Mouse (Mus musculus) lung, embryonic 15.5 days (tissue): ENCODE data around the gene Iqsec3. TPM values are rescaled to one million over a fixed set of nuclear protein-coding genes. Genes with fewer than 3 reads are reported as not detected.
A peak's percentile ranks its signal among the peaks of the same experiment; 100 is the strongest.

Source experiments
- ATAC-seq: fragments of 200-750 bp; cut with Nextera tagmentation; 2 replicates; pipeline ENCODE4 v1.8.0; 2017; ENCODE audit warnings: moderate number of reproducible peaks, borderline replicate concordance; ENCODE audit not compliant: low FRiP score, low TSS enrichment; ENCODE audit errors: extremely low read depth
- H3K27ac ChIP-seq: fragments of 300-500 bp; sonication (generic); 2 replicates; pipeline ENCODE4 v1.5.1; 2015; ENCODE audit warnings: moderate library complexity, mild to moderate bottlenecking, inconsistent platforms
- H3K27me3 ChIP-seq: fragments of 300-500 bp; sonication (generic); 2 replicates; pipeline ENCODE4 v1.6.1; 2015; ENCODE audit warnings: inconsistent platforms
- H3K36me3 ChIP-seq: fragments of 300-500 bp; sonication (generic); 2 replicates; pipeline ENCODE4 v1.6.1; 2015; ENCODE audit warnings: inconsistent platforms
- H3K4me1 ChIP-seq: fragments of 300-500 bp; sonication (generic); 2 replicates; pipeline ENCODE4 v1.6.1; 2015; ENCODE audit warnings: inconsistent platforms
- H3K4me2 ChIP-seq: fragments of 300-500 bp; sonication (generic); 2 replicates; pipeline ENCODE4 v1.6.1; 2015; ENCODE audit warnings: inconsistent platforms, mild to moderate bottlenecking, moderate library complexity
- H3K4me3 ChIP-seq: fragments of 300-500 bp; sonication (generic); 2 replicates; pipeline ENCODE4 v1.5.1; 2015; ENCODE audit warnings: mild to moderate bottlenecking, inconsistent platforms
- H3K9ac ChIP-seq: fragments of 300-500 bp; sonication (generic); 2 replicates; pipeline ENCODE4 v1.6.1; 2015; ENCODE audit warnings: inconsistent platforms
- H3K9me3 ChIP-seq: fragments of 300-500 bp; sonication (generic); 2 replicates; pipeline ENCODE4 v1.6.1; 2016; ENCODE audit warnings: inconsistent platforms
- WGBS: fragments of 180-500 bp; shearing (Covaris S2); methylation state at CpG from one replicate; pipeline ENCODE4 v1.1.7; 2015; 5-methylcytosine and 5-hydroxymethylcytosine counted together
- polyA plus RNA-seq: library from polyadenylated mRNA; unstranded; fragments of >200 nt; fragmentation: Nextera tagmentation; extraction: Ambion mirVana; gene quantifications from 2 replicates; pipeline ENCODE4 v1.2.1, GENCODE M21; 2015

The Iqsec3 gene
- polyA plus RNA-seq, 1 experiment from 2014 or later: 0.04 TPM

DNA sequence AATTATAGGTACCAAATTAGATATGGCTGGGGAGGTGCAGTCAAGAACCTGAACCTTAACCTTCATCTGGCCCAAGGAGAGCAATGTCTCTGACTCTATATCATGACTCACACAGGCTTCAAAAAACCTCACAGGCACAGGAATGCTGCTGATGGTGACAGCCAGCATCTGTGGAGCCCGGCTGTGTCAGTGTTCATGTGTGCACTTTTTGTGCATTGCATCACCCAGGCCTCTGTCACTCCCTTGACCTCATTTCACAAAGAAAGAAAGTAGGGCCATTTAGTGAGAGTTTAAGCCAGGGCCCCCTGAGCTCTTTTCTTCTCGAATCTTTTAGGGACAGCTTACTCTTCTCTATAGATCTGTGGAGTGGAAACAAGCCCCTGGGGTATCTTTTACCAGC is 121.2 kb downstream of the Iqsec3 start:
- Histone ChIP-seq H3K4me2 (no peak overlapping the region), H3K27me3 (no peaks in the 10 kb centered on the region), H3K27ac (no peak overlapping the region), H3K4me3 (no peak overlapping the region), H3K9me3 (no peaks in the 10 kb centered on the region), H3K9ac (no peak overlapping the region), H3K4me1 (no peaks in the 10 kb centered on the region), H3K36me3 (no peaks in the 10 kb centered on the region)
- WGBS: 35% methylated on average over 2 of the region's 2 CpGs
- ATAC-seq: no peak

DNA sequence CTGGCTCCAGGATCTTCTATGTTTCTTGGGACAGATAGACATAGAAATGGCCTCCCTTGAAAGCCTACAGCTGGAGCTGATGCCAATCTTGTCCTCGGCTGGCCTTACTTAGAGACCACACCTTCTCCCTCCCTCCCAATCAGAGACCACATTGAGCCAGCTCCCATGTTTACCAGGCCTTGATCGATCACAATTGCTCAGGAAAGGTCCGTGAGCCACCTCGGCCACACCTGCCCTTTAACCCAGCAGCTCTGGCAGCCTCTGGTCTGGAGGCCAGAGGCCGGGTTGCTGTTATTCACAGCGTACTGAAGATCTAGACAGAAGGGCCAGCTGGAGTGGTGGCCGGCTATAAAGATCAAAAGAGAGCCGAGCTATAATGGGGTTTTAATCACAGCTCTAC is 127.0 kb downstream of the Iqsec3 start:
- 32% methylated on average over 8 of the region's 8 CpGs for WGBS
- Histone ChIP-seq H3K27me3 (no peaks in the 10 kb centered on the region), H3K4me1 (peaks cover 6% of the 10 kb centered on the region; the same call in 1 of the 2 replicates), H3K9ac (no peak overlapping the region), H3K9me3 (no peaks in the 10 kb centered on the region), H3K4me2 (no peak overlapping the region), H3K4me3 (no peak overlapping the region), H3K36me3 (no peaks in the 10 kb centered on the region), H3K27ac (no peak overlapping the region)
- no peak for ATAC-seq

DNA sequence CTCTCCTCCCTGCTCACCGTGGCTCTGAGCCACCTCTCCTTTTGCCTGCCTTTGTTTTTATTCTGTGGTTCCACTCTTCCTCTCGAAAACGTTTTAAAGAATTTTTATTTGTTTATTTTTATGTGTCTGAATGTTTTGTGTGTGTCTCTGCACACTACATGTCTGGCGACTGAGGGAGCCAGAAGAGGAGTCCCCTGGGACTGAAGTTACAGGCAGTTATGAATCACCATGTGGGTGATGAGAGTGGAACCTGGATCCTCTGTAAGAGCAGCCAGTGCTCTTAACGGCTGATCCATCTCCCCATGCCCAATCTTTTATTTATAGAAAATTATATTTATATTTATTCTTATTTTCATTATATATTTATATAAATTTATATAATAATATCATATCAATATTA is 129.1 kb downstream of the Iqsec3 start:
- Histone ChIP-seq H3K36me3 (no peaks in the 10 kb centered on the region), H3K9ac (no peak overlapping the region), H3K4me3 (no peak overlapping the region), H3K9me3 (no peaks in the 10 kb centered on the region), H3K4me2 (no peak overlapping the region), H3K4me1 (peaks cover 6% of the 10 kb centered on the region; the same call in 1 of the 2 replicates), H3K27me3 (no peaks in the 10 kb centered on the region), H3K27ac (no peak overlapping the region)
- 29% methylated on average over 5 of the region's 5 CpGs for WGBS
- no peak for ATAC-seq

DNA sequence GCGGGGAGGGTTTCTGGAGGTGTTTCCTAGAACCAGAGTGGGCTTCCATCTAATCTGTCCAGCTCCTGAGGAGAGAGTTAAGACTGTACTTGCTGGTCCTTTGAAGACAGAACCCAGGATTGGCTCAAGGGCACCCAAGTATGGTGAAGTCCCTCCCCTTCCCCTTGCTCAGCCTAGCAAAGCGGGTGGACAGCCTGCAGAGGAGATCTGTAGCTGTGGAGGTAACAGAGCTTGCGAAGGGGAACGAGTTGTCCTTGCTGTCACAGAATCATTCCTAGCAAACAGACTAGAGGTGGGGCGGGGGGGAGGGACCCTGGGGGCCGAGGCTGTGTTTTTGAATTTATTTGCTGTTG is 129.7 kb downstream of the Iqsec3 start:
- Histone ChIP-seq H3K4me3 (no peak overlapping the region), H3K27me3 (no peaks in the 10 kb centered on the region), H3K9ac (no peak overlapping the region), H3K36me3 (no peaks in the 10 kb centered on the region), H3K27ac (no peak overlapping the region), H3K4me1 (peaks cover 6% of the 10 kb centered on the region; the same call in 1 of the 2 replicates), H3K9me3 (no peaks in the 10 kb centered on the region), H3K4me2 (no peak overlapping the region)
- ATAC-seq: no peak
- WGBS: 48% methylated on average over 6 of the region's 6 CpGs

DNA sequence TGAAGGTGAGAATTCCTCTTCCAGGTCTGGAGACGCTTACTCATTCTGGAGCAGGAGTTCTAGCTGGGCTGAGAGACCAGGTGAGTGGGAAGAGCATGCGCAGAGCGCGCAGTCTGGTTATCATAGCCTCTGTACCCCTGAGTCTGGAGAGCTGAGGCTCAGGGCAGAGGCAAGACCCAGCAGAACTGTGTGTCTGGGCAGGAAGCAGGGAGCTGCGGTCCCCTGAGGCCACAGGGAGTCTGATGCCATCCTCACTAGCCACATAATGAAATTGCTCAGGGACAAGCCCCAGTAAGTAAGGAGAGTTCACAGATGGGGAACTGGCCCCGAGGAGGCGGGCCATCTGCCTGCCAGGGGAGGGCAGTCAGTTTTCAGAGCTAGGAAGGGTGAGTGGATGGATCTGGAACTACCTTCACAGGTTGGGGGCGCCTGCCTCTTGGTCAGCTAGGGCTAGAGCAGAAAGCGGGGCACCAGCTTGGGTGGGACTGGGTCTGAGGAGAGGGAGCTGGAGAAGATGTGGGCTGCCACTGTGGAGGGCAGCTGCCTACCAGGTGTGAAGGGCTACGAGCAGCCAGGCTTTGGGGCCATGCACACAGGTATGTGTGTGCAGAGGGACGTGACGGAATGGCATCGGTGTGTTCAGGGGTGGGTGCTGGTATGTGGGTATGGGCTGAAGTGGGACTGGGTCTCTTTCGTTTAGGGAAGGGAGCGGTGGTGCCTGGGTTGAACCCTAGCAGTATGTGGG is 130.3 kb downstream of the Iqsec3 start, which contains the start of gene Slc6a12:
Slc6a12 (plus strand) TSS at position 51 of the 745 bp plus-strand sequence.
- no peak within 1 kb of the TSS for H3K9ac ChIP-seq
- H3K4me2 ChIP-seq: no peak within 1 kb of the TSS
- H3K4me3 ChIP-seq: no peak within 1 kb of the TSS
- H3K9me3 ChIP-seq: no peaks in the 10 kb centered on the region
- 74% methylated on average over 15 of the region's 15 CpGs for WGBS
- peaks cover 6% of the 10 kb centered on the region; the same call in 1 of the 2 replicates for H3K4me1 ChIP-seq
- no peaks in the 10 kb centered on the region for H3K36me3 ChIP-seq
- no peak within 1 kb of the TSS for H3K27ac ChIP-seq
- ATAC-seq: no peak; the same call in 1 of the 2 replicates
- H3K27me3 ChIP-seq: no peaks in the 10 kb centered on the region

DNA sequence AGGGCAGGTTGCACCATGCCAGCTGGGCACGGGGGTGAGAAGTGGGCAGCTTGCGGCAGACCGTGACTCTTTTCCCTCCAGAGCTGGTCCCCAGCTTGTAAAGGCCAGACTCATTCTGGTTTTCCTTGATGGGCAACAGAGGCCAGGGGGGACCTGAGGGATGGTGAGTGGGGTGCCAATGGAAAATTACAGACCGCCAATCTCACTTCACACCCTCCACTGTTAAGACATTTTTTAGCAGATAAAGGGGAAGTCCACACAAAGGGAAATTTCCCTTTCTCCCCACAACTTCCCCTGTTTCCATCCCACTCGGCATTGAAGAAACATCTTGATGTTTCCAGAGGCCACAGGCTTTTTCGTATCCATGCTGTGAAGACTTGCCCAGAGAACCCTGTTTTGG is 131.8 kb downstream of the Iqsec3 start:
- H3K27ac ChIP-seq: no peak overlapping the region
- no peak for ATAC-seq
- no peak overlapping the region for H3K4me3 ChIP-seq
- no peak overlapping the region for H3K9ac ChIP-seq
- H3K4me1 ChIP-seq: peaks cover 6% of the 10 kb centered on the region; the same call in 1 of the 2 replicates
- H3K4me2 ChIP-seq: no peak overlapping the region
- 71% methylated on average over 6 of the region's 6 CpGs for WGBS
- H3K36me3 ChIP-seq: no peaks in the 10 kb centered on the region
- H3K9me3 ChIP-seq: no peaks in the 10 kb centered on the region
- no peaks in the 10 kb centered on the region for H3K27me3 ChIP-seq

DNA sequence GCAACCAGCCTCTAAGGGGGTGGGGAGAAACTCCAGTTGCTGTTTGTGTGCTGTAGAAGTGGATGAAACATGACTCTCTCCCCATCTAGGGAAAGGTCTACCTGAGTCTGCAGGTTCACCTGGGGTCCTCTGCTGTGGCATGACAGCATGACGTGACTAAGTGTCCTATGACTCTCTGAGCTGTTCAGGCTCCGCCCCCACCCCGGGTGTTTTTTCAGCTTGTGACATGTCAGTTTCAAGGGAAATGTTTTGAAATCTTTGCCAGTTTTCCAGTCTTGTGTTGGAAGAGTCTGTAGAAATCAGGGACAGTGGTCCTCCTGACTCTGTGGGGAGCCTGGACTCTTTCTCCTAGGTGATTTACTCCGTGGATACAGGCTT is 135.0 kb downstream of the Iqsec3 start:
- Histone ChIP-seq H3K4me1 (no peaks in the 10 kb centered on the region), H3K27me3 (no peaks in the 10 kb centered on the region), H3K27ac (no peak overlapping the region), H3K36me3 (no peaks in the 10 kb centered on the region), H3K9ac (no peak overlapping the region), H3K4me2 (no peak overlapping the region), H3K9me3 (no peaks in the 10 kb centered on the region), H3K4me3 (no peak overlapping the region)
- ATAC-seq: no peak
- 37% methylated on average over 4 of the region's 4 CpGs for WGBS

DNA sequence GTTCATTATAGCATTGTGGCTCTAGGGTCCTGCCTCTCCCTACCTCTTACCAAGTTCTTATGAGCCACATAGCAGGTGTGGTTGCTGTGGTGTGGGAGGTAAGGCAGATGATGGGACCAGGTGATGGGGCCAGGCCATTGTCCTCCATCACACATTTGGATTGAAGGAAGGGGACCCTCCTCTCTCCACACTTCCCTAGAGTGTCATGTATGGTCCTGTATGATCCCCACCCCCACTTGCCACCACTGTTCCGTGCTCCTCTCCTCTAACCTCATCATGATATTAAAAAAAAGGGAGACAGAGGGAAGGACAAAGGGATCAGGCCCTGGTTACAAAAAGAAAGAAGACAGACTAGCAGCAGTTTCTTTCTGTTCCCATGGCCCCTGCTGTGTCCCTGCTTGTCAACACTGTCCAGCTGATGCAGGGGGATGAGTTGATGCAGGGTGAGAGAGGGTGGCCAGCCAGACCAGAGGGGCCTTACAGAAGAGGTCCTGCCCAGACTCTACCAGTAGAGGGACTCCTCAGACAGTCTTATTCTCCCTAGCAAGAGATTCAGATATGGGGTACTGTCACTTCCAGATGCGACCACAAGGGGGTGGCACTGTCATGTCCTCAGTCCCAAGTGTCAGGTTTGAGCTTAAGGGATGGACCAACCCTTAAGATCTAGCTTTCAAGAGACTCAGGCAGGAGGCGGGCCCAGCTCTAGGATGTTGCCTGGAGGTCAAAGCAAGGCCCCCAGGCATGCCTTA is 135.5 kb downstream of the Iqsec3 start:
- Histone ChIP-seq H3K9ac (no peak overlapping the region), H3K4me2 (no peak overlapping the region), H3K27ac (no peak overlapping the region), H3K4me1 (no peaks in the 10 kb centered on the region), H3K4me3 (no peak overlapping the region), H3K27me3 (no peaks in the 10 kb centered on the region), H3K9me3 (no peaks in the 10 kb centered on the region), H3K36me3 (no peaks in the 10 kb centered on the region)
- WGBS: 25% methylated on average over 3 of the region's 3 CpGs
- peak; percentile 41; the same call in 1 of the 2 replicates for ATAC-seq

DNA sequence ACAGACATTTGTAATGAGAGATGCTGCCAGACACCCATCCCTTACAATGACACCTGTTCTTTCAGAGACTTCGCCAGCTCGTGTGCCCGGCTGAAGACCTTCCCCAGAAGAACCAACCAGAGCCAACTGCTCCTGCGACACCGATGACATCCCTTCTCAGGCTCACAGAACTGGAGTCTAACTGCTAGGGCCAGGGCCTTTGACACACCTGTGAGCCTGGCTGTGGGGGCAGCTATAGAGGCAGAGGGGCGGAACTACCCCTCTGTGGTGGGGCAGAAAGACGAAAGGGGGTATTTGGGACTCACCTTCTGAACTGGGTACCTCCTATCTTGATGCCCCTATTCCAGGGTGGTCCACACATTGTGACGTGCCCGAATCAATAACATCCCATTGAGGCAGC is 136.2 kb downstream of the Iqsec3 start:
- Histone ChIP-seq H3K4me3 (no peak overlapping the region), H3K4me1 (no peaks in the 10 kb centered on the region), H3K4me2 (no peak overlapping the region), H3K9me3 (no peaks in the 10 kb centered on the region), H3K27ac (no peak overlapping the region), H3K27me3 (no peaks in the 10 kb centered on the region), H3K9ac (no peak overlapping the region), H3K36me3 (no peaks in the 10 kb centered on the region)
- 87% methylated on average over 9 of the region's 9 CpGs for WGBS
- ATAC-seq: no peak

DNA sequence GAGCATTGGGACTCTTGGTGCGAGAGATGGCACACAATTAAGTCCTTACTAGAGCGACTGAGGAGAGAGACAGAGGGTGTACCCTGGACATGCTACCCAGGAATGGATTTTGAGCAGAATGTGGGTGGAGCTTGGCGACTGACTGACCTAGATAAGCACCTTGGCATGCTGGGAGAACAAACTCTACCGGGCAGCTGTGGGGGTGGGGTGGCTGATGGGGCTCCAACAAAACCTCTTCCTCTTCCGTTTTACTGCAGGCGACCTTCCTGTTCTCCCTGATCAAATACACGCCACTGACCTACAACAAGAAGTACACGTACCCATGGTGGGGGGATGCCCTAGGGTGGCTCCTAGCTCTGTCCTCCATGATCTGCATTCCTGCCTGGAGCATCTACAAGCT is 136.9 kb downstream of the Iqsec3 start:
- H3K9ac ChIP-seq: no peak overlapping the region
- no peak overlapping the region for H3K27ac ChIP-seq
- H3K4me3 ChIP-seq: no peak overlapping the region
- H3K4me1 ChIP-seq: no peaks in the 10 kb centered on the region
- no peaks in the 10 kb centered on the region for H3K36me3 ChIP-seq
- ATAC-seq: no peak
- no peak overlapping the region for H3K4me2 ChIP-seq
- H3K9me3 ChIP-seq: no peaks in the 10 kb centered on the region
- 45% methylated on average over 8 of the region's 8 CpGs for WGBS
- no peaks in the 10 kb centered on the region for H3K27me3 ChIP-seq

DNA sequence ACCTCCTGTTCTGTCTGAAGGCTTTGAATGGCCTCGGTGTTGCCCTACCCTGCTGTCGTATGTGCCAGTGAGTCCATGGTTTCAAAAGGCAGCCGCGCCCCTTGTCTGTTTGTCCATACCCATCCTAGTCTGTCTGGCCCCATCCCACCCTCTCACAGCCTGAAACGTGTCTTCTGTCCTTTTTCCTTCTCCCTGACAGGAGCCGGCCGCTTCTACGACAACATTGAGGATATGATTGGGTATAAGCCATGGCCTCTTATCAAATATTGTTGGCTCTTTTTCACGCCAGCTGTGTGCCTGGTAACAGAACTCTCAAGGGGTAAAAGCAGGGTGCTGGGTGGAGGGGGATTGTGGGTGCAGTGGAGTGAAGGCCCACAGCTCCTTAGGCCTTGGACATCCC is 137.6 kb downstream of the Iqsec3 start:
- Histone ChIP-seq H3K4me1 (no peaks in the 10 kb centered on the region), H3K4me2 (no peak overlapping the region), H3K36me3 (no peaks in the 10 kb centered on the region), H3K4me3 (no peak overlapping the region), H3K9me3 (no peaks in the 10 kb centered on the region), H3K27ac (no peak overlapping the region), H3K9ac (no peak overlapping the region), H3K27me3 (no peaks in the 10 kb centered on the region)
- 82% methylated on average over 9 of the region's 9 CpGs for WGBS
- ATAC-seq: no peak

DNA sequence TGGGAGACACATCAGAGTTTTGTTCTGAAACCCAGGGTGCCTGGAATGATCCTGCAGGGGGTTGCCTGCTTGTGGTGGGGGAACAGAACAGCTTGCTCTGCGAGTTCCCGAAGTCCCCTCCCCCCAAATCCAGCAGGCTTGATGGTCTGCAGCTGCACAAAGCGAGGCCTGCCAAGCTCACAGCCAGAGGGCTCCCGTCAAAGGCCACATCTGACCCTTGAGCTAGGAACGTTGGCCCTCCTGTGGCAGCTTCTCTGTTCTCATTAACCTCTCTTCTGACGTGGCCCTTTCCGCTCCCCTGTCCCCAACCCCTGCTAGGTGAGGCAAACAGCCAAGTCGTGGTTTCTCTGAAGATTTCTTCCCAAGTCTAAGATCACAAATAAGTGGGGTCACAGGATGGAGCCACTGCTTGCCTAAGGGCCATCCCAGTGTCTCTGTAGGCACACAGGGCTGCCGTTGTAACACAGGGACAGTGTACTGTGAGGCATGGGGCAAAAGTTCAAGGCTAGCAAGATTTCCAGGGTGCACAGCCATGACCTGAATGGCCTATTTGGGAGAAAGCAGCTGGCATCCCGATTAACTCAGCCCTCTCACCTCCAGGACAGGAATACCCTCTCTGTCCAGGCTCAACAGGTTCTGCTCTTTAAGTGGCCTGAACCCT is 143.5 kb downstream of the Iqsec3 start:
- WGBS: 14% methylated on average over 10 of the region's 10 CpGs
- no peaks in the 10 kb centered on the region for H3K9me3 ChIP-seq
- peaks cover 21% of the 10 kb centered on the region for H3K4me1 ChIP-seq
- H3K27me3 ChIP-seq: no peaks in the 10 kb centered on the region
- H3K27ac ChIP-seq: peak overlapping the region; percentile 54
- H3K36me3 ChIP-seq: no peaks in the 10 kb centered on the region
- no peak overlapping the region for H3K4me2 ChIP-seq
- H3K9ac ChIP-seq: no peak overlapping the region
- no peak overlapping the region for H3K4me3 ChIP-seq
- peak; percentile 82 for ATAC-seq
